Mouse (Mus musculus): ENCODE data around the gene Cdx2. TPM values are rescaled to one million over a fixed set of nuclear protein-coding genes. Genes with fewer than 3 reads are reported as not detected.

The Cdx2 gene
- total and polyA plus RNA-seq, 2 experiments from 2014 or later, result not detected

GRCm38 (mm10) chr5:147331547-147331946, 24.5 kb upstream of the Cdx2 start:
- Histone ChIP-seq H3K27ac (no peak overlapping the region), H3K36me3 (ENCODE audit: insufficient read depth, low read length) (no peaks in the 10 kb centered on the region), H3K4me2 (ENCODE audit: low read depth, low read length) (no peak overlapping the region), H3K9me3 (ENCODE audit: low read length) (no peaks in the 10 kb centered on the region), H3K4me3 (ENCODE audit: low read length) (no peak overlapping the region), H3K4me1 (ENCODE audit: insufficient read depth, low read length) (no peaks in the 10 kb centered on the region), H3K27me3 (ENCODE audit: insufficient read depth, low read length) (no peaks in the 10 kb centered on the region), H3K9ac (replicated peaks; ENCODE audit: low read length) (no peak overlapping the region)
- DNase-seq (ENCODE audit: low spot score) (peak; percentile 70), ATAC-seq (no peak)
- TF ChIP-seq CTCF (IDR thresholded peaks at IDR 0.05; ENCODE audit: low read depth), result peak; percentile 79
- 38% methylated on average over 2 of the region's 2 CpGs for WGBS

- ATAC-seq (no peak), DNase-seq (ENCODE audit: low spot score) (no peak)
- Histone ChIP-seq H3K36me3 (ENCODE audit: insufficient read depth, low read length) (no peaks in the 10 kb centered on the region), H3K27me3 (ENCODE audit: insufficient read depth, low read length) (no peaks in the 10 kb centered on the region), H3K4me3 (ENCODE audit: low read length) (no peak overlapping the region), H3K4me1 (ENCODE audit: insufficient read depth, low read length) (no peaks in the 10 kb centered on the region), H3K27ac (no peak overlapping the region), H3K9me3 (ENCODE audit: low read length) (no peaks in the 10 kb centered on the region), H3K4me2 (ENCODE audit: low read depth, low read length) (no peak overlapping the region), H3K9ac (replicated peaks; ENCODE audit: low read length) (no peak overlapping the region)
- WGBS, result 82% methylated on average over 11 of the region's 11 CpGs
- no peak for TF ChIP-seq CTCF (IDR thresholded peaks at IDR 0.05; ENCODE audit: low read depth)
These were observed 22.9 kb upstream of the Cdx2 start for GRCm38 (mm10) chr5:147329946-147330345.

- no peak for DNase-seq (ENCODE audit: low spot score)
- 88% methylated on average over 5 of the region's 5 CpGs for WGBS
- H3K4me2 ChIP-seq (ENCODE audit: low read depth, low read length), result no peak overlapping the region
- H3K9ac ChIP-seq (replicated peaks; ENCODE audit: low read length), result no peak overlapping the region
- ATAC-seq, result no peak
- no peaks in the 10 kb centered on the region for H3K4me1 ChIP-seq (ENCODE audit: insufficient read depth, low read length)
- H3K27me3 ChIP-seq (ENCODE audit: insufficient read depth, low read length), result peaks cover 3% of the 10 kb centered on the region; the same call in 1 of the 2 replicates
- no peak for TF ChIP-seq CTCF (IDR thresholded peaks at IDR 0.05; ENCODE audit: low read depth)
- H3K36me3 ChIP-seq (ENCODE audit: insufficient read depth, low read length), result no peaks in the 10 kb centered on the region
- no peak overlapping the region for H3K27ac ChIP-seq
- H3K9me3 ChIP-seq (ENCODE audit: low read length), result no peaks in the 10 kb centered on the region
- H3K4me3 ChIP-seq (ENCODE audit: low read length), result no peak overlapping the region
These were observed 20.6 kb upstream of the Cdx2 start for GRCm38 (mm10) chr5:147327636-147328035.

GRCm38 (mm10) chr5:147325931-147326330, 18.9 kb upstream of the Cdx2 start:
- Histone ChIP-seq H3K9me3 (ENCODE audit: low read length) (no peaks in the 10 kb centered on the region), H3K4me2 (ENCODE audit: low read depth, low read length) (no peak overlapping the region), H3K36me3 (ENCODE audit: insufficient read depth, low read length) (no peaks in the 10 kb centered on the region), H3K27ac (no peak overlapping the region), H3K4me1 (ENCODE audit: insufficient read depth, low read length) (no peaks in the 10 kb centered on the region), H3K4me3 (ENCODE audit: low read length) (no peak overlapping the region), H3K27me3 (ENCODE audit: insufficient read depth, low read length) (peaks cover 18% of the 10 kb centered on the region; the same call in 1 of the 2 replicates), H3K9ac (replicated peaks; ENCODE audit: low read length) (no peak overlapping the region)
- WGBS, result 70% methylated on average over 11 of the region's 11 CpGs
- ATAC-seq (no peak), DNase-seq (ENCODE audit: low spot score) (no peak)
- no peak for TF ChIP-seq CTCF (IDR thresholded peaks at IDR 0.05; ENCODE audit: low read depth)

DNA sequence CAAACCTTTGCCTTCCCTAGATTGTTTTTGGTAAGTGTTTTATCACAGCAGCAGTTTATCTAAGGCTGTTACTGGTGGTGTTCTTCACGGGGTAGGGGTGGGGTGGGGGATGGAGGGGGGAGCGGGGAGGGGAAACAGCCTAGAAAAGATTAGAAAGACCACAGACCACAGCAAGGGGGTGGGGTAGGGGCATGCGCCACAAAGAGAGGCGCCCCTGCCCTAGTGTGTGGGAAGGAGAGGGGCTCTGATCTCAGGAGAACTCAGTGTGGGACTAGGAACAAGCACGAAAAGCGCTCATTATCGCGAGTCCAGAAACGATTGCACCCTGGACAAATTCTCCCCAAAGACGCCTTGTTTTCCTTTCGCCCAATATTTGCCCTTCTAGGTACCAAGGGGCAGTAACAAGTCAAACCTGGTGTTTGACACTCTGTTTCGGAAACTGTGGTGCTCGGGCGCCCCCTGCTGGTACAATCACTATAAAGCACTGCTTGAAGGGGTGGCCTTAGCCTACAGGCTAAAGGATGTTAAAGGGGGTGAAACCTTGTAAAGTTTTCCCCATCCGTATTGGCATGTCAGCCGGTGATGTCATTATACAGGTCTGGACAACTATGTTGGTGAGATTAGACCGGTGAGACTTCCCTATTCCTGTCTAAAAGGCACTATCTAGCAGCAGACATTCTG, 16.3 kb upstream of the Cdx2 start:
- TF ChIP-seq CTCF (IDR thresholded peaks at IDR 0.05; ENCODE audit: low read depth), result peak; percentile 82
- Histone ChIP-seq H3K4me1 (ENCODE audit: insufficient read depth, low read length) (no peaks in the 10 kb centered on the region), H3K9ac (replicated peaks; ENCODE audit: low read length) (no peak overlapping the region), H3K36me3 (ENCODE audit: insufficient read depth, low read length) (no peaks in the 10 kb centered on the region), H3K4me2 (ENCODE audit: low read depth, low read length) (no peak overlapping the region), H3K9me3 (ENCODE audit: low read length) (no peaks in the 10 kb centered on the region), H3K27me3 (ENCODE audit: insufficient read depth, low read length) (peaks cover 32% of the 10 kb centered on the region), H3K4me3 (ENCODE audit: low read length) (no peak overlapping the region), H3K27ac (no peak overlapping the region)
- peak; percentile 12; the same call in 1 of the 2 replicates for ATAC-seq
- WGBS, result 20% methylated on average over 17 of the region's 17 CpGs
- peak; percentile 75 for DNase-seq (ENCODE audit: low spot score)

GRCm38 (mm10) chr5:147322183-147322582, 15.1 kb upstream of the Cdx2 start, which contains the start of gene Urad:
TSS of gene Urad (minus strand) at chr5:147322440.
- H3K36me3 ChIP-seq (ENCODE audit: insufficient read depth, low read length), result no peaks in the 10 kb centered on the region
- H3K9me3 ChIP-seq (ENCODE audit: low read length), result no peaks in the 10 kb centered on the region
- H3K4me2 ChIP-seq (ENCODE audit: low read depth, low read length), result no peak within 1 kb of the TSS
- H3K9ac ChIP-seq (replicated peaks; ENCODE audit: low read length), result no peak within 1 kb of the TSS
- 74% methylated on average over 8 of the region's 8 CpGs for whole genome bisulfite sequencing
- ATAC-seq, result no peak
- no peak for TF ChIP-seq CTCF (IDR thresholded peaks at IDR 0.05; ENCODE audit: low read depth)
- no peak for DNase-seq (ENCODE audit: low spot score)
- H3K4me3 ChIP-seq (ENCODE audit: low read length), result no peak within 1 kb of the TSS
- peaks cover 44% of the 10 kb centered on the region for H3K27me3 ChIP-seq (ENCODE audit: insufficient read depth, low read length)
- no peaks in the 10 kb centered on the region for H3K4me1 ChIP-seq (ENCODE audit: insufficient read depth, low read length)
- H3K27ac ChIP-seq, result no peak within 1 kb of the TSS

DNA sequence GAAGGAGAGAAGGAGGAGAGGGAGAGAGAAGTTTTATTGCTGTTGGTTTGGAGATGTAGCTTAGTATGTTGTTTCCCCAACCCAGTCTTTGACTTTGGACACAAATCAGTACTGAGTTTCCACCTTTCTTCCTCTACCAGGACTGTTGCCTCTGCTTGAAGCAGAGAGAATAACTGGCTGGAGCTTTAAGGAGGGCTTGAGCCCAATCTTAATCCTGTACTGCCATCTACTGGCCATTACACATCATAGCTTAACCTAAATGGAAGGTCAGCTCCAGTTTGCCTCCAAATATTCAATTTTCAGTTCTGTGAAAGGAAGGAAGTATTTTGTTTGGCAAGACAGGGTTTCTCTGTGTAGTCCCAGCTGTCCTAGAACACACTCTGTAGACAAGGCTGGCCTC, 12.6 kb upstream of the Cdx2 start:
- Histone ChIP-seq H3K36me3 (ENCODE audit: insufficient read depth, low read length) (no peaks in the 10 kb centered on the region), H3K27me3 (ENCODE audit: insufficient read depth, low read length) (peaks cover 69% of the 10 kb centered on the region), H3K4me2 (ENCODE audit: low read depth, low read length) (no peak overlapping the region), H3K4me3 (ENCODE audit: low read length) (no peak overlapping the region), H3K9ac (replicated peaks; ENCODE audit: low read length) (no peak overlapping the region), H3K4me1 (ENCODE audit: insufficient read depth, low read length) (no peaks in the 10 kb centered on the region), H3K9me3 (ENCODE audit: low read length) (no peaks in the 10 kb centered on the region), H3K27ac (no peak overlapping the region)
- peak; percentile 68; the same call in 1 of the 2 replicates for ATAC-seq
- peak; percentile 91 for DNase-seq (ENCODE audit: low spot score)
- peak; percentile 90 for TF ChIP-seq CTCF (IDR thresholded peaks at IDR 0.05; ENCODE audit: low read depth)

Measured in hindbrain, postnatal 0 days (tissue).